ENCODE assay signal across 8 mouse cellular contexts in genomic region chr7:116444326-116444809, GRCm38 (mm10). TPM values are rescaled to one million over a fixed set of nuclear protein-coding genes. Genes with fewer than 3 reads are reported as not detected.
A peak's percentile ranks its signal among the peaks of the same experiment; 100 is the strongest.
DNase-seq lines count a peak whose midpoint lies in the region; ATAC-seq and TF ChIP-seq lines count a peak whose summit lies in the region.

No protein-coding gene starts in this region.

- TF ChIP-seq POLR2A in liver, adult 2 months (IDR thresholded peaks at IDR 0.05; ENCODE audit: extremely low read depth, insufficient read depth, low read length), result no peak

- peak overlapping the region; percentile 90 for H3K9ac ChIP-seq in hindbrain, embryonic 13.5 days
- peak overlapping the region; percentile 61 for H3K9ac ChIP-seq in liver, adult 2 months (ENCODE audit: low read depth, low read length)

- H3K4me3 ChIP-seq in hindbrain, embryonic 13.5 days, result peak overlapping the region; percentile 95
- peak overlapping the region; percentile 91 for H3K4me3 ChIP-seq in liver, adult 2 months (ENCODE audit: insufficient read depth, low read depth, low read length)

- WGBS in hindbrain, embryonic 13.5 days, result 9% methylated on average over 2 of the region's 2 CpGs
- 18% methylated on average over 2 of the region's 2 CpGs for WGBS in liver, adult 2 months

- H3K27ac ChIP-seq in hindbrain, embryonic 13.5 days, result 0 out of 2 replicates have a peak overlapping the region, but pooled peaks have one; percentile 95
- peak overlapping the region; percentile 71 for H3K27ac ChIP-seq in liver, adult 2 months (replicated peaks; ENCODE audit: insufficient read depth, low read depth, low read length)

- H3K4me2 ChIP-seq in hindbrain, embryonic 13.5 days, result peak overlapping the region; percentile 82

- H3K4me1 ChIP-seq in hindbrain, embryonic 13.5 days (replicated peaks), result peaks cover 30% of the 10 kb centered on the region
- peaks cover 5% of the 10 kb centered on the region; the same call in 1 of the 2 replicates for H3K4me1 ChIP-seq in liver, adult 2 months (ENCODE audit: control insufficient read depth, insufficient read depth, low read length)

- no peaks in the 10 kb centered on the region for H3K27me3 ChIP-seq in hindbrain, embryonic 13.5 days
- no peaks in the 10 kb centered on the region for H3K27me3 ChIP-seq in liver, adult 2 months (ENCODE audit: control insufficient read depth, insufficient read depth, low read length)

- H3K36me3 ChIP-seq in hindbrain, embryonic 13.5 days, result no peaks in the 10 kb centered on the region
- peaks cover 2% of the 10 kb centered on the region for H3K36me3 ChIP-seq in liver, adult 2 months (ENCODE audit: control insufficient read depth, insufficient read depth, low read length)

- peak; percentile 35 for DNase-seq in urinary bladder, postnatal 14 days (ENCODE audit: low spot score)
- DNase-seq in urinary bladder, postnatal 25 days (ENCODE audit: low spot score), result no peak
- DNase-seq in fat pad, adult 2 months (ENCODE audit: extremely low read depth, low read depth, low spot score), result peak; percentile 42
- DNase-seq in liver, adult 2 months (ENCODE audit: extremely low read depth, low read depth, low spot score), result no peak
- peak; percentile 27 for DNase-seq in neural tube, embryonic 10.5 days (ENCODE audit: extremely low spot score, low spot score)
- no peak for DNase-seq in urinary bladder, adult 18-20 months (ENCODE audit: low spot score in 2 of 2)
- no peak for DNase-seq in cerebellum, postnatal 4 days (ENCODE audit: low spot score in 2 of 2)

- no peak for ATAC-seq in hindbrain, embryonic 13.5 days (ENCODE audit: low FRiP score)

- TF ChIP-seq CTCF in liver, adult 2 months (IDR thresholded peaks at IDR 0.05; ENCODE audit: low read depth, low read length), result no peak

- H3K79me2 ChIP-seq in liver, adult 2 months (ENCODE audit: control insufficient read depth, insufficient read depth, low read length), result peaks cover 7% of the 10 kb centered on the region; the same call in 1 of the 2 replicates

- no peaks in the 10 kb centered on the region for H3K9me3 ChIP-seq in hindbrain, embryonic 13.5 days

RNA-seq across cellular contexts. Expression of gene Pik3c2a, which starts 1.1 kb away (rescaled TPM):
- 17.1 and 17.7 TPM in 2 replicates for polyA plus RNA-seq in hindbrain, embryonic 13.5 days (2015; fragmentation: Nextera tagmentation; extraction: Ambion mirVana)
- 39.7 and 40.7 TPM in 2 replicates for total RNA-seq in liver, adult 2 months (2014; rRNA removed)
- 1.7 and 1.8 TPM in 2 replicates for polyA plus RNA-seq in liver, adult 2 months (2012; rRNA removed)

RNA-seq across cellular contexts. Expression of gene Nucb2, which starts 59.8 kb away (rescaled TPM):
- 22.0 and 25.0 TPM in 2 replicates for polyA plus RNA-seq in hindbrain, embryonic 13.5 days (2015; fragmentation: Nextera tagmentation; extraction: Ambion mirVana)
- total RNA-seq in liver, adult 2 months (2014; rRNA removed), result 4.7 and 5.5 TPM in 2 replicates
- polyA plus RNA-seq in liver, adult 2 months (2012; rRNA removed), result 0.36 and 0.65 TPM in 2 replicates

Comparison
In these comparisons a context has a peak if more than half of its experiments do, and no peak if none do; other contexts are left out.
1. DNase-seq: peak in urinary bladder, postnatal 14 days (single experiment), fat pad, adult 2 months (single experiment) and neural tube, embryonic 10.5 days (single experiment); none in urinary bladder, postnatal 25 days (single experiment), liver, adult 2 months (single experiment), urinary bladder, adult 18-20 months (0 of 2) and cerebellum, postnatal 4 days (0 of 2).
2. RNA of gene Nucb2, which starts 59.8 kb away (polyA plus RNA-seq): 22.0 to 25.0 TPM in hindbrain, embryonic 13.5 days; 0.36 to 0.65 TPM in liver, adult 2 months; every median in the first group is over 10 times any median in the second.